Mouse (Mus musculus): ENCODE measurements at regions not wholly inside any gene's neighbourhood (a gene's known extent, or its start where the extent isn't known, plus 50 kb on each side); places are given as distances from the start of the nearest gene placed in this dataset.

- TF ChIP-seq CTCF (IDR thresholded peaks at IDR 0.05) (no peak), EP300 (IDR thresholded peaks at IDR 0.05; ENCODE audit: insufficient read depth, low read depth, low read length) (no peak), POLR2A (IDR thresholded peaks at IDR 0.05; ENCODE audit: insufficient read depth, low read depth, low read length) (no peak)
Measured at GRCm38 (mm10) chr11:37463658-37464420, 228.1 kb upstream of the Tenm2 start.

Measured in heart, adult 2 months (tissue).